Mouse (Mus musculus) embryonic facial prominence, embryonic 13.5 days (tissue): ENCODE results near the gene Tarsl2. TPM values are rescaled to one million over a fixed set of nuclear protein-coding genes. Genes with fewer than 3 reads are reported as not detected.

ENCODE experiments used
- ATAC-seq: fragments of 200-750 bp; cut with Nextera tagmentation; 2 replicates; pipeline ENCODE4 v1.8.0; 2017; ENCODE audit warnings: low read depth; ENCODE audit not compliant: insufficient number of reproducible peaks, insufficient read depth, low FRiP score, low TSS enrichment
- H3K27ac ChIP-seq: fragments of 300-500 bp; sonication (generic); 2 replicates; pipeline ENCODE4 v1.5.1; 2015; ENCODE audit warnings: moderate library complexity, mild to moderate bottlenecking, inconsistent platforms
- H3K27me3 ChIP-seq: fragments of 300-500 bp; sonication (generic); 2 replicates; pipeline ENCODE4 v1.6.1; 2015; ENCODE audit warnings: mild to moderate bottlenecking, inconsistent platforms
- H3K36me3 ChIP-seq: fragments of 300-500 bp; sonication (generic); 2 replicates; pipeline ENCODE4 v1.6.1; 2015; ENCODE audit warnings: mild to moderate bottlenecking, inconsistent platforms
- H3K4me1 ChIP-seq: fragments of 300-500 bp; sonication (generic); 2 replicates; pipeline ENCODE4 v1.6.1; 2015; ENCODE audit warnings: inconsistent platforms
- H3K4me2 ChIP-seq: fragments of 300-500 bp; sonication (generic); 2 replicates; pipeline ENCODE4 v1.6.1; 2015; ENCODE audit warnings: moderate library complexity, mild to moderate bottlenecking, inconsistent platforms
- H3K4me3 ChIP-seq: fragments of 300-500 bp; sonication (generic); 2 replicates; pipeline ENCODE4 v1.5.1; 2015; ENCODE audit warnings: mild to moderate bottlenecking, inconsistent platforms
- H3K9ac ChIP-seq: fragments of 300-500 bp; sonication (generic); 2 replicates; pipeline ENCODE4 v1.6.1; 2015; ENCODE audit warnings: mild to moderate bottlenecking, inconsistent platforms
- H3K9me3 ChIP-seq: fragments of 300-500 bp; sonication (generic); 2 replicates; pipeline ENCODE4 v1.6.1; 2016; ENCODE audit warnings: inconsistent platforms
- WGBS: fragments of 180-500 bp; shearing (Covaris S2); methylation state at CpG from one replicate; pipeline ENCODE4 v1.1.7; 2015; ENCODE audit warnings: mixed read lengths; 5-methylcytosine and 5-hydroxymethylcytosine counted together
- polyA plus RNA-seq: library from polyadenylated mRNA; unstranded; fragments of >200 nt; fragmentation: Nextera tagmentation; extraction: Ambion mirVana; gene quantifications from 2 replicates; pipeline ENCODE4 v1.2.1, GENCODE M21; 2015

The Tarsl2 gene
- polyA plus RNA-seq, 1 experiment from 2014 or later = 9.1 TPM

DNA sequence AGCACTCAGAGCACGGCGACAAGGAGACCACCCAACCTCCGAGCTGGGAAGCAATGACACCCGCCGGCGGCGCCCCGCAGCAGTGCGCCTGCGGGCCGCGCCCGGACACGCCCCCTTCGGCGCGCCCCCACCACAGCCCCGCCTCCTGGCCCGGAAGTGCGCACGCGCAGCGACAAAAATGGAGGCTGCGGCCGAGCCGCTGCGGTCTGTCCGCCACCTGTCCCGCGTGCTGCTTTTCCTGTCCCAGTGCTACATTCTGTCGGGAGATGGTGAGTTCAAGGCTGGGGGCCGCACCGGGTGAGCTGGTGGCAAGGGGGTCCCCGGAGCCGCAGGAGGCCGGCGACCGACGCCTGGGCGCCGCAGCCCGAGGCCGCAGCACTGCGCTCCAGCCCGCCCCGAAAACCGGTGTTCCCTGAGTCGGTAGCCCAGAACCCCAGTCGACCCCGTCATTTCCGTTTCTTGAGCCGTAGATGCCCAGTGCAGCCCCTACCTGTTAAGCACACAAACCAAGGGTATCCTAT lies 48.7 kb downstream of the Tarsl2 start:
- H3K27me3 ChIP-seq = no peaks in the 10 kb centered on the region
- peak overlapping the region; percentile 77 for H3K4me2 ChIP-seq
- H3K4me3 ChIP-seq = peak overlapping the region; percentile 80
- WGBS = 0% methylated on average over 52 of the region's 52 CpGs
- H3K36me3 ChIP-seq = peaks cover 29% of the 10 kb centered on the region
- peaks cover 20% of the 10 kb centered on the region for H3K4me1 ChIP-seq
- peak overlapping the region; percentile 83 for H3K9ac ChIP-seq
- peak; percentile 87 for ATAC-seq
- no peaks in the 10 kb centered on the region for H3K9me3 ChIP-seq
- H3K27ac ChIP-seq = peak overlapping the region; percentile 84

DNA sequence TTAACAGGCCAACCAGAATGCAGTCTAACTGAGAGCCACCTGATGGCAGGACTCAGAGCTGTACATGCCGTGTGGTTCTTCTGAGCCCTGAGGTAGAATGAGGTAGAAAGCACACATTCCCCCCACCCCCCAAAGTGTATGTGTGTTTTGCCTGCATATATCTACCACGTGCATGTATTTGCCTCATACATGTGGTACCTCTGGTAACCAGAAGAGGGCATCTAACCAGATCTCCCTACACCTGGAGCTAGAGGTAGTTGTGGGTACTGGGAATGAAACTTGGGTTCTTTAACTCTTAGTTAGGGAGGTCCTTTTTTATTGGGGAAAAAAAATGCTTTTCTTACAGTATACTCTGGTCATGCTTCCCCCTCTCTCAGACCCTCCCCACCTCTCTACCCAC lies 51.8 kb downstream of the Tarsl2 start:
- Histone ChIP-seq H3K4me2 (no peak overlapping the region), H3K9ac (no peak overlapping the region), H3K36me3 (peaks cover 59% of the 10 kb centered on the region), H3K27me3 (no peaks in the 10 kb centered on the region), H3K27ac (no peak overlapping the region), H3K9me3 (no peaks in the 10 kb centered on the region), H3K4me3 (no peak overlapping the region), H3K4me1 (peaks cover 20% of the 10 kb centered on the region)
- ATAC-seq = no peak
- 55% methylated on average over 2 of the region's 2 CpGs for WGBS

DNA sequence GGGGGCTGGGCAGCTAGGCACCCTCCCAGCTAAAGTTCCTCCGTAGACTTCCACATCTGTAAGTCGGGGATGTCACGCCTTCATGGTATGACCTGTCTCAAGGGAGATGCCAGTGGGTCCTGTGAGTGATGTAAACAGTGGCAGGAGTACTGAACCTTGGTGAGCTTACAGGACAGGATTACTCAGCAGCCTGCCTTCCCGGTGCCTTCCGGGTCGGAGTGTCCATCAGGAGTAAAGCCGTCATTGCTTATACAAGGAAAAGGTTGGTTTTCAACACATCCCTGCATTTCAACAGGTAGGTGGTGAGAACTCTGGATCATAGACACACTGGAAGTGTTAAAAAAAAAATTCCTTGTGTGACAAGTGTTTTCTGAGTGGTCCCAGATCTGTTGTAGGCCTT lies 57.4 kb downstream of the Tarsl2 start:
- Histone ChIP-seq H3K4me2 (no peak overlapping the region), H3K4me1 (peaks cover 4% of the 10 kb centered on the region; the same call in 1 of the 2 replicates), H3K4me3 (no peak overlapping the region), H3K36me3 (peaks cover 55% of the 10 kb centered on the region), H3K9me3 (no peaks in the 10 kb centered on the region), H3K27me3 (no peaks in the 10 kb centered on the region), H3K9ac (no peak overlapping the region), H3K27ac (no peak overlapping the region)
- 89% methylated on average over 7 of the region's 7 CpGs for WGBS
- ATAC-seq = no peak

DNA sequence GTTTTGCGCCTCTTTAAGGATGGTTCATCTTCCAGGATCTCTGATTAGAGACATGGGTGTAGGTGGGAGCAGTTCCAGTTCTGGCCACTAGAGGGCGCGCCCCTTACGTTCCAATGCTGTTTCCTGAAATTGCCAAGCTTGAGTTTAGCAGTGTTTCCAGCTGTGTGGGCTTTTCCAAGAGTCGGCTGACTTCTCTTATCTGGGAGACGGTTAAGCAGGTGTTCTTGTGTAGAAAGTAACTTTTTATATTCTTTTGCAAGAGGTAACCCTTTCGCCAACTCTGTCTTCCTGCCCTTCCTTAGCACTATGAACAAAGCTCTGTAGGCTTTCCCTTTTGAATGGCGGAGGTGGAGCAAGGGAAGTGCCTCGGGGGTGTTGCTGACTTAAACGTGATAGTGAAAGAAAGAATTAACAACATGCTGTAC lies 60.1 kb downstream of the Tarsl2 start:
- WGBS = 6% methylated on average over 10 of the region's 10 CpGs
- Histone ChIP-seq H3K27ac (no peak overlapping the region), H3K4me2 (peak overlapping the region; percentile 53), H3K27me3 (no peaks in the 10 kb centered on the region), H3K4me3 (peak overlapping the region; percentile 20), H3K4me1 (peaks cover 4% of the 10 kb centered on the region; the same call in 1 of the 2 replicates), H3K9ac (no peak overlapping the region), H3K36me3 (peaks cover 29% of the 10 kb centered on the region), H3K9me3 (no peaks in the 10 kb centered on the region)
- ATAC-seq = no peak

DNA sequence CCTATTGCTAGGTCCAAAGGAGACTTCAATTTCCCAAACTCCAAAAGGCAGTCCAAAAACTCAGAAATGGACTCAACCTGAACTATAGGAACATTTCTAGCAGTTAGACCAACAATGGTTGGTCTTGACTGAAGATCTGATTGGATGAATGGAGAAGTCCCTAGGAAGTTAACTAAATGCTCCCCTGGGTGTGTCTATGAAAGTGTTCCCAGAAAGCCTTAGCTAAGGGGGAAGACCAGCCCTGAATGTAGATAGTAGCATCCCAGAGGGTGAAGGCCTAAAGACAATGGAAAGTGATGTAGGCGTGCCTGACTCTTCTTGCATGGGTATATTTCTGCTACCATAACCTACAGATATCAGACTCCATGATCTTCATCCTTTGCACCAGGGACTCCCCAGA lies 63.8 kb downstream of the Tarsl2 start:
- no peak overlapping the region for H3K9ac ChIP-seq
- H3K4me3 ChIP-seq = no peak overlapping the region
- 100% methylated on average over 1 of the region's 1 CpGs for WGBS
- no peaks in the 10 kb centered on the region for H3K27me3 ChIP-seq
- no peaks in the 10 kb centered on the region for H3K36me3 ChIP-seq
- H3K9me3 ChIP-seq = no peaks in the 10 kb centered on the region
- ATAC-seq = no peak
- peaks cover 7% of the 10 kb centered on the region; the same call in 1 of the 2 replicates for H3K4me1 ChIP-seq
- no peak overlapping the region for H3K4me2 ChIP-seq
- no peak overlapping the region for H3K27ac ChIP-seq

DNA sequence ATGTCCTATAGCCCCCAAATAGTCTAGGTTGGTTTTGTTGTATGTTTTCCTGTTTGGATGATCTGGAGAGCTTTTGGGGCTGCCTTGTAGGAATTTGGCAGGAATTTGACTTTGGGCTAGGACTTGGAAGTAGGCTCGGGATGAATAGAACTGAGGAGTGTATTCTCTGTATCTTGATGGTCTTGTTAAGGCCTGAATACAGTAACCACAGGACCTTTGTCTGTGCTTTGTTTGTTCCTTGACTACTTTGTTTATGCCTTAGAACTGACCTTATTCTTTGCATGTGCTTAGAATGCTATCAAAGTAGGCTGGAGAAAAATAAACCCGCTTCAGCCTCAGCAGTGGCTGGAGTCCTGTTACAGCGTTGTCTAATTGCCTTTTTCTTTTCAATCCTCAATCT lies 65.6 kb downstream of the Tarsl2 start:
- Histone ChIP-seq H3K27me3 (0 out of 2 replicates have a peak, but pooled peaks cover under 1% of the 10 kb centered on the region), H3K27ac (no peak overlapping the region), H3K9me3 (no peaks in the 10 kb centered on the region), H3K9ac (no peak overlapping the region), H3K4me3 (no peak overlapping the region), H3K4me2 (no peak overlapping the region), H3K4me1 (peaks cover 8% of the 10 kb centered on the region; the same call in 1 of the 2 replicates), H3K36me3 (no peaks in the 10 kb centered on the region)
- 70% methylated on average over 3 of the region's 3 CpGs for WGBS
- ATAC-seq = no peak

DNA sequence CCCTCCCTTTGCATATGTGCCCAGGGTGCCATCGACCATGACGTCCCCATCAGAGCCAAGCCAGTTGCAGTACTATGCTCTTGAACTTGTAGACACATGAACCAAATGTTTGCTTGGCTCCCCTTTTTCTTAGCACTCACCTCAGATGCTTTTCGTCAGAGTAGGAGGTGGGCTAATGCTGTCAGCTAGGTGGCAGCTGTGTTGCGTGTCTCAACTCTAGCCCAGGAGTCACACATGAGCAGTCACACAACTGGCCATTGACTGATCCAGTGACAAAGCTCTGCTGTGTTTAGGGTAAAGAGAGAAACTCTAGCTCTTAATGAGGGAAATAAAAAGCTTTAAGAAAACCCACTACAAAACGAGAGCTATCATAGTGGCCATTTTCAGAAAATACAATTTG lies 69.1 kb downstream of the Tarsl2 start:
- 0 out of 2 replicates have a peak, but pooled peaks cover 3% of the 10 kb centered on the region for H3K27me3 ChIP-seq

DNA sequence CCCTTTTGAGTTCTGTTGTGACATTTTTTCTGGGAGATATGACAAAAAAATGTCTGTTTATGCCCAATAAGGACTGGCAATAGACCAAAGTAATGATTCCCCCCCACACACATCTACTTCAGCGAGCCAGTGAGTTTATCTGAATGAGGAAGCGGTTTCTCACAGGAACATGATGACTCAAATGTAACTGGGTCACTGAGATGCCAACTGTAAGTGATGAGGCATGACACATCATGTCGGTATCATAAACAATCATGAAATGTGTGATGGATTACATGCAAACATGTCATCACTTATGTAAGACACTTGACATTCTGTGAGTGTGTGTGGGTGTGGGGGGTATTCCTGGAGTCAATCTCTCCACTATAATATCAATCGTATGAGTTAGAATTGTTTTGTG lies 69.6 kb downstream of the Tarsl2 start:
- H3K27me3 ChIP-seq = 0 out of 2 replicates have a peak, but pooled peaks cover 3% of the 10 kb centered on the region
- H3K27ac ChIP-seq = no peak overlapping the region
- no peak overlapping the region for H3K9ac ChIP-seq
- no peak overlapping the region for H3K4me2 ChIP-seq
- no peaks in the 10 kb centered on the region for H3K36me3 ChIP-seq
- H3K4me3 ChIP-seq = no peak overlapping the region
- ATAC-seq = no peak
- H3K9me3 ChIP-seq = no peaks in the 10 kb centered on the region
- H3K4me1 ChIP-seq = peaks cover 4% of the 10 kb centered on the region; the same call in 1 of the 2 replicates
- 78% methylated on average over 4 of the region's 4 CpGs for WGBS

More for the DNA sequence above, 69.1 kb downstream of the Tarsl2 start:
- H3K4me2 ChIP-seq = no peak overlapping the region
- no peaks in the 10 kb centered on the region for H3K36me3 ChIP-seq
- no peak overlapping the region for H3K9ac ChIP-seq
- WGBS = 52% methylated on average over 5 of the region's 5 CpGs
- H3K4me3 ChIP-seq = no peak overlapping the region
- H3K4me1 ChIP-seq = peaks cover 4% of the 10 kb centered on the region; the same call in 1 of the 2 replicates
- no peaks in the 10 kb centered on the region for H3K9me3 ChIP-seq
- no peak overlapping the region for H3K27ac ChIP-seq
- no peak for ATAC-seq

DNA sequence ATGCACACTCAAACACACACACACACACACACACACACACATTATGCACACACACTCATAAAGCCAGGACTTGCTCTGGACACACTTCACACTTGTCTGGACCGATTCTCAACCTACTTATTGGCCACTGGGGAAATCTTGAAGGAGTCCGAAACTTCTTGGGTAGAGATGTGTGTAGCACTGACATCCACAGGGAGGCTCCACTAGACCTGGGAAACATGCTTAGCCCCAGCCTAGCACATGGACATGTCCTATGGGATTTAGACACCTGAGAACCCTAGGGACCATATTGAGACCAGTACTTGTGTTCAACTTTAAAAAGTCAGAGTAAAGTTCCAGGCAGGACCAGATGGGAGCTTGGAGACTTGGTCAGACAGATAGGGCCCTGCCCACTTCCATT lies 89.3 kb downstream of the Tarsl2 start:
- WGBS = 69% methylated on average over 2 of the region's 2 CpGs
- no peak overlapping the region for H3K4me3 ChIP-seq
- ATAC-seq = no peak
- H3K27ac ChIP-seq = no peak overlapping the region
- H3K36me3 ChIP-seq = no peaks in the 10 kb centered on the region
- H3K9me3 ChIP-seq = no peaks in the 10 kb centered on the region
- no peak overlapping the region for H3K4me2 ChIP-seq
- H3K27me3 ChIP-seq = no peaks in the 10 kb centered on the region
- H3K9ac ChIP-seq = no peak overlapping the region
- H3K4me1 ChIP-seq = no peaks in the 10 kb centered on the region

DNA sequence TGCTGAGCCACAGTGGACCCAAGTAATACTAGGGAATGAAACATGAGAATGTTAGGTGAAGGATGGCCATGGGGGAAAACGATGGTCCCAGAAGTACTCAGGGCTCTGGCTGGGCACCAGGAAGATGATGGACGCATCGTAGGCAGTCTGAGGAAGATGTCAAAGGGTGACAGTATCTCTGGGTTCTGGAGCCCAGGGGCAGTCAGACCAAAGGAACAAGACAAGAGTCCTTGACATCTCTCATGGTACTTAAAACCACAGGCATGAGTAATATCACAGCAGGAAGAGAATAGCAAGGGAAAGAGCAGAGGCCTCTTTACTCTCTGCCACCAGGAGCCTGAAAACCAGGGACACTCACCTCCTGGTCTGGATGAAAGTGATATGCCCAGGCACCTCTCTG lies 90.6 kb downstream of the Tarsl2 start:
- no peaks in the 10 kb centered on the region for H3K27me3 ChIP-seq
- H3K4me3 ChIP-seq = no peak overlapping the region
- H3K4me2 ChIP-seq = no peak overlapping the region
- WGBS = 82% methylated on average over 3 of the region's 3 CpGs
- H3K27ac ChIP-seq = no peak overlapping the region
- no peaks in the 10 kb centered on the region for H3K9me3 ChIP-seq
- no peak for ATAC-seq
- no peaks in the 10 kb centered on the region for H3K36me3 ChIP-seq
- no peaks in the 10 kb centered on the region for H3K4me1 ChIP-seq
- H3K9ac ChIP-seq = no peak overlapping the region

DNA sequence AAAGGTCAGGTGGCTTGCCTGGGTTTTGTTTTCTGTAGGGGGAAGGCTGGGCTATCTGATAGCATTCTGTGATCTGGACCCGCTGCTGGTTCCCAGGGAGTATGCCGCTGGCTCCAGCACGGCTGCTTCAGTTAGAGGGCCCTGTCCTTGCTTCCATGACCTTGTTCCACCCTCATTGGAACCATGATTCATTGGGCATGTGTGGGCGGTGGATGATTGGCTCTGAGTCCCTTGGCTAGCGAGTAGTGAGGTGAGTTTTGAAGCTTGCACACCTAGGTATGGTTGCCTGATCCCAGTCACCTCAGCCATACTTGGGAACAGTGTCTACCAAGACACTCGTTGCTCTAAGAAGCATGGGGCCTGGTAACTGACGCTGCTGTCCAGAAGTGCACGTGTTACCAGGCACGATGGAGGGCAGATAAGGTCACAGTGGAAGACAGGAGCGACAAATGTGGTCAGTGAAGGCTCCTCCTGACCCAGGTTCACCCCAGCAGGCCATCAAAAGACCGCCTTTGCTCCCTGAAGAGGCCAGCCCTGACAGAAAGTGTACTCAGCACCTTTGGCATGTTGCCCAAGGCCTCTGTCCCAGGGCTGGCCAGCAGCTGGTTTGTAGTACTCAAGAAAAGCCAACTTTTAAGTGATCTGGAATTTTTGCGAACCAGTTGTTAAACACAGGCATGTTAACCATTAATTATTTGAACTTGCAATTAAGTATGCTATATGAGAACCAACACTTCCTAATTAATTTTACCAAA lies 92.8 kb downstream of the Tarsl2 start:
- H3K4me3 ChIP-seq = no peak overlapping the region
- H3K36me3 ChIP-seq = no peaks in the 10 kb centered on the region
- H3K4me1 ChIP-seq = no peaks in the 10 kb centered on the region
- ATAC-seq = no peak
- no peak overlapping the region for H3K27ac ChIP-seq
- no peak overlapping the region for H3K9ac ChIP-seq
- 77% methylated on average over 12 of the region's 12 CpGs for WGBS
- no peaks in the 10 kb centered on the region for H3K9me3 ChIP-seq
- H3K4me2 ChIP-seq = no peak overlapping the region
- no peaks in the 10 kb centered on the region for H3K27me3 ChIP-seq
